Mouse (Mus musculus) liver, postnatal 0 days (tissue): Measurements from ENCODE around the gene Tbc1d16.

ENCODE experiments used
- CTCF ChIP-seq: sonication (generic); IDR thresholded peaks from 2 replicates; pipeline ENCODE4 v1.5.1; 2016; ENCODE audit warnings: antibody characterized with exemption, low read depth
- EP300 ChIP-seq: IDR thresholded peaks from 2 replicates; pipeline ENCODE4 v1.6.1; 2016; ENCODE audit warnings: antibody characterized with exemption, low read depth, mild to moderate bottlenecking

DNA sequence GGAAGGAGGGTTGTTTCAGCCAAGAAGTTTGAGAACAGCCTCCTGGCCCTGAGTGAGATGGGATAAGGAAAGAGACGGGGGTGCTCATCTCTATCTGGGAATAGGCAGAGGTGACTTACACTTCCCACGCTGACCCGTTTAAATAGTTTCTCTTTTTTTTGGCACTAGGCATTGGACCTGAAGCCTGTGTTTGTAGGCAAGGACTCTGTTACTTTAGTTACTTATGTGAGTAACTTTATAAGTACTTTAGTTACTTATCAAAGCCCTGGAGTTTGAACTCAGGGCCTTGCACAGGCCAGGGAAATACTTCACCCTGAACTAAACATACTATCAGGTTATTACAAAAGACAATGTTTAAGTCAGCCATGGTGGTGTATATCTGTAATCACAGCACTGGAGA, 124.3 kb downstream of the Tbc1d16 start:
- TF ChIP-seq CTCF: no peak
- TF ChIP-seq EP300: no peak
